Mouse (Mus musculus) urinary bladder, postnatal 10 days (tissue): Measurements from ENCODE around the gene Gm20431.

Experiments
- DNase-seq: peaks from one replicate; pipeline ENCODE4 v3.0.0; 2022; ENCODE audit warnings: low spot score

Gm20431 gene

DNA sequence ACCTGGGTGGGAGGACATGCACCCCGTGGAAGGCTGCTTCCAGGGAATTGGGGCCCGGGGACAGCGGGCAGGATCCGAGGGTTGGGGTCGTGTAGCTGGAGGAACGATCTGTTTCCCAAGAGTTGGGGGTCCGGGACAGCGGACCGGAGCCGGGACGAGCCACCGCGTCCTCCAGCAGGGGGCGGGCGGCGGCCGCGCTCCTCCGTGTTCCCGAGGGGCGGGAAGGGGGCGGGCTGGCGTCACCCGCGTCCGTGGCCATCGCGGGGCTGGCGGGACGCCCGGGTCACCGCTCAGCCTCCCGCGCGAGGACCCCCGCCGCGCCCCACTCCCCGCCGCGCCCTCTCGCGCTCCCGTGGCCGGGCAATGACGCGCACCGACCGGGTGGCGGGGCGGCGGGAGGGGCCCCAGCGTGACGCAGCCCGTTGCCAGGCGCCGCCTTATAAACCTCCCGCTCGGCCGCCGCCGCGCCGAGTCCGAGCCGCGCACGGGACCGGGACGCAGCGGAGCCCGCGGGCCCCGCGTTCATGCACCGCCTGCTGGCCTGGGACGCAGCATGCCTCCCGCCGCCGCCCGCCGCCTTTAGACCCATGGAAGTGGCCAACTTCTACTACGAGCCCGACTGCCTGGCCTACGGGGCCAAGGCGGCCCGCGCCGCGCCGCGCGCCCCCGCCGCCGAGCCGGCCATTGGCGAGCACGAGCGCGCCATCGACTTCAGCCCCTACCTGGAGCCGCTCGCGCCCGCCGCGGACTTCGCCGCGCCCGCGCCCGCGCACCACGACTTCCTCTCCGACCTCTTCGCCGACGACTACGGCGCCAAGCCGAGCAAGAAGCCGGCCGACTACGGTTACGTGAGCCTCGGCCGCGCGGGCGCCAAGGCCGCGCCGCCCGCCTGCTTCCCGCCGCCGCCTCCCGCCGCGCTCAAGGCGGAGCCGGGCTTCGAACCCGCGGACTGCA is 27.5 kb upstream of the Gm20431 start, which contains the start of gene Cebpb:
Cebpb (plus strand) TSS at position 418 of the 954 bp plus-strand sequence.
- DNase-seq = peak; percentile 55

DNA sequence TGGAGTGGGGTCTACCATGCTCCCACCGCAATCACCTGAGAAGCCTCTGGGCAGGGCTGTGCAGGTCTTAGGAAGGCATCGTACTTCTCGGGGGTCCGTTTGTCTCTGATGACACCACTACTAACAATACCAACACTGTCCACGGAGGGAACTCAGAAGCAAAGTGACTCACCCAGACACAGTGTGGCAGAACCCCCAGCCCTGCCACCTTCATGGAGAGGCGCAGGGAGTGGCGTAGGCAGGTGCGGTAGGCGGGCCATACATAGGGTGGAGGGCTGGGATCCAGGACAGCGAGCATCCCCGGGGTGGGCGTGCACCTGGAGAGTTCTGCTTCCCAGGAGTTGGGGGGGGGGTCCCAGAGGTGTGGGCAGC is 26.8 kb upstream of the Gm20431 start:
- no peak for DNase-seq

DNA sequence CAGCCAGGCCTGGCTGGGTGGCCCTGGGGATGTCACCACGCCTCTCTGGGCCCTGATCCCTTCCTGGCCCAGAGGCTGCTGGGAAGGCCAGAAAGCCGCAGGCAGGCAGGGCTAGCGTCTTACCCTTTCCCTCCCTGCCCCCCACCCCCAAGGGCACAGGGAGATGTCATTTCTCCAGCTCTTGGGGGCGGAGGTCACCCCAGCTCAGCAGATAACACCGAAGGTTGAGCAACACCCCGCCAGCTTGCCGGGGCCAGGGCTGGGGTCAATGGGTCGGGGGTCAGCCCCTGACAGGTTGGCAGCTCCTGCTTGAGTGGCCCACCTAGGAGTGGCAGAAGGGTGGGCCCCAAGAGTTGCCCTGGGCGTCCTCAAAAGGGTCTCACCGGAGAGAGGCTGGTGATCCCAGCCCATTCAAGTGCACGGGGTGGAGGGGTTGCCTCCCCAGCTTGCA is 26.4 kb upstream of the Gm20431 start:
- no peak for DNase-seq

DNA sequence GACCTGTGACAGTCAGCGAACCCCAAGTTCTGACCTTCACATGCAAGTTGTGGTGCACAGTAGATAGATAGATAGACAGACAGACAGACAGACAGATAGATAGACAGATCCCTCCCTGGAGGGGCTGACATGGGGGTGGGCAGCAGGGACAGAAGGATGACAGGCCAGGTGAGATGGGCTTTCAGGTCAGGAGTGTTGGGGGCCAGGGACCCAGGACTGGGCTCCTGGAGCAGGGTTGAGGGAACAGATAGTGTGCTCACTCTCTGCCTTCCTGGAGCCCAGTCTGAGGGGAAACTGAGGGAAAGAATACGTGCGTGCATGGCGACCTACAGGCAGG is 25.9 kb upstream of the Gm20431 start:
- no peak for DNase-seq

DNA sequence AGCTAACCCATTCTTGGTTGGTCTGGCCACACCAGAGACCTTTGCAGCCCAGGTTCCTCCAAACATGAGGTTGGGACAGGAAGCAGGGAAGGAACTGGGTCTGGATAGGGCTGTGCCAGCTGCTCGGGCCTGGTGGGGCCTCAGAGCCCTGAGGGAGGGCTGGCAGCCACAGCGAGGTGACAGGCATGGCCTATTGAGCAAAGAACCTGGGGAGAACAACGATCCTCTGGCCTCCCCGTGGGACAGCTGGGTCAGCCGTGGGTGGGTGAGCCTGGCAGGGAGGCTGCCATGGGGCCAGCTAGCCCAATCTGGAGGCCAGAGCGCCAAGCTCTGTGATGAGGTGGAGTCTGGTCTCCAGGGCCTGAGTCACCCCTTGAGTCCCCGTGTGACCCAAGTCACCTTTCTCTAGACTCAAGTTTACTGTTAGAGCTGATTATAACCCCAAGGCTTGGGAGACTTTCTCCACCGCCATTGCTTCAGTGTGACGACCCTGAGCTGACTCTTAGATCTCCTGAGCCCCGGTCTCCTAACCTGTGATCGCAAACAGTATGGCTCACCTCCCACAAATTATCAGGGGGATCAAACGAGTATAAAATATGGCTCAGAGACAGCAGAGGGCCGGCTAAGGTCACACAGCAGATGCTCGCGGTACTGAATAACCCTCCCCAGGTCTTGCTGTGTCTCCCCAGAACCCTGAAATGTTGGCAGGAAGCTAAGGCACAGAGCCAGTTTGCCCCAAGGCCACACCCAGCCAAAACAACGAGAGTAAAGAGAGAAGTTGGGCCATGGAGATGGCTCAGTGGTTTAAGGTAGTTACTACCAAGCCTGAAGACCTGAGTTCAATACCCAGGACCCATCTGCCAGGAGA is 25.3 kb upstream of the Gm20431 start:
- no peak for DNase-seq

DNA sequence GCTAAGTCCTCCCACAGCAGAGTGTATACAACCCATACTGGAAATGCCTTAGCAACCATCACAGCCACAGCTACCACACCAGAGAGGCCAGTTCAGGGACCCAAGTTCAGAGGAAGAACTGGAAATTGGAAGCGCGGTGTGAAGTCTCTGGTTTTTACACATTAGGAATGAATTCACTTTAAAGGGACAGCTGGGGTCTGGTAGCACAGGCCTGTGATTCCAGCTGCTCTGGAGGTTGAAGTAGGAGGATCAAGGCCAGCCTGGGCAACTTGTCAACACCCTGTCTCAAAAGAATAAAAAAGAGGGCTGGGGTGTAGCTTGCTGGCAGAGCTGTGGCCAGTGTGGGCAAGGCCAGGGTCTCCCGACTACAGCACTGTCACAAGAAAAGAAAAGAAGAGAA is 24.6 kb upstream of the Gm20431 start:
- no peak for DNase-seq

DNA sequence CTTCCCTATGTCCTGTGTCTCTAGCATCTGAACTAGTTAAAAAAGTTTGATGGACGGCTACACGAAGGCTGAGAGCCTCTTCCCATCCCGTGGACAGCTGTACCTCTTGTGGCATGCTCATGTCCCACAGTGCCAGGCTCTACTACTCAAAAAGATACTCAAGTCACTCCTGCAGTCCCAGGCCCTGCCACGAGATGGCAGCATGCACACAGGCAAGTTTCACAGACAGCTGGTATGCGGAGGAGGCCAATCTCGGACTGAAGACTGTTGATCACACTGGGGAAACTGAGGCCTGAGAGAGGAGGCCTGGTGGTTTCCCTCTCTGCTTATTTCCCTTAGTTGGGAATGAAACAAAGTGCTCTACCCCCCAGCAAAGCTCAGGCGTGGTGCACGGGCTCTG is 23.8 kb upstream of the Gm20431 start:
- DNase-seq = peak; percentile 85

DNA sequence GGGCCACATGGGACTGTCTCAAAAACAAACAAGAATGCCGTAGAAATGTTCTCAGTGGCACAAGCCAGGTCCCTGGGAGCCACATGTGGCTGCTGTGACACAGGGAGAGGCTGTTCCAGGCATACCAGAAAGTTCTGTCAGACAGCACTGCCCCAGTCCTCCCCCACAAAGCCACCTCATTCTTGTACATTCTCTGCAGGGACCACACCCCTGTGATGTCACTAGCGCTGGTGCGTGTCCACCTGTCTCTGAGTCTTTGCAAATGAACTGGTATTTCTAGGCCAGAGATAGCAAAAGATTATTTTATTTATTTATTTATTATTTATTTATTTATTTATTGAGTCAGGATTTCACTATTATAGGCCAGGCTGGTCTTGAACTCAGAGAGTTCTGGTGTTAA is 22.4 kb upstream of the Gm20431 start:
- DNase-seq = no peak

DNA sequence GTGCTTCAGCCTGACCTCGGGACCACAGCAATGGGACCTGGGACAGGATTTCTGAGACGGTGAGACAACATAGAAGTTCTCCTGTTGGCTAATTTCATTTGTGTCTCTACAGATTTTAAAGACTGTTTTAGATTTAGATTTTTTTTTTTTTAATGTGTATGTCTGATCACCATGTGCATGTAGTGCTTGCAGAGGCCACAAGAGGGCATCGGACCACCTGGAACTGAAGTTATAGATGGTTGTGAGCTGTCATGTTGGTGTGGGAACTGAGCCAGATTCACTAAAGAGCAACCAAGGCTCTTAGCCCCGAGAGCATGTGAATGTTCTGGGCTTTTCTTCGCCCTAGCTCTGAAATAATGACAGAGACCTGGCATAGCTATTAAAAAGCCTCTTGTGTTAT is 19.4 kb upstream of the Gm20431 start:
- no peak for DNase-seq

DNA sequence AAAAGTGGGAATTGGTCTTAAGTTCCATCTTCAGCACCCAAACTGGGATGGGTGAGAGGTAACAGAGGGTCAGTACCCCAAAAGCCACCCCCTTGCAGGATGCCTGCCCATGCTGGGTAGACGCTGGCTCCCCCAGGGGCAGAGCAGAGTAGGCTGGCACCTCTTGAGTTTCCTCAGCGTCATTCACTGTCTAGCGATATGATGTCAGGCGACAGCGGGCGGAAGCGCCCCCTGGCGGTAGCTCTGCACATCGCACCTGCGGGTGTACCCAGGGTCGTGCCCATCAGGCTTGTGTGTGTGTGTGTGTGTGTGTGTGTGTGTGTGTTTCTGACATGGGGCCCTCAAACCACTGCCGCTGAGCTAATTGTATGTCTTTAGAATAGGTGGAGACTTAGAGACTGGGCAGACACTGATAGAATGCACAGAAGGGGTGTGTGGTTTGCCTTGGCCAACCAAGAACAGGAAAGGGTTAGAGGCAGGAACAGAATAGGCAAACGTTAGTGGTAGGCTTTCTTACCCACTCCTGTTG is 18.7 kb upstream of the Gm20431 start:
- no peak for DNase-seq

DNA sequence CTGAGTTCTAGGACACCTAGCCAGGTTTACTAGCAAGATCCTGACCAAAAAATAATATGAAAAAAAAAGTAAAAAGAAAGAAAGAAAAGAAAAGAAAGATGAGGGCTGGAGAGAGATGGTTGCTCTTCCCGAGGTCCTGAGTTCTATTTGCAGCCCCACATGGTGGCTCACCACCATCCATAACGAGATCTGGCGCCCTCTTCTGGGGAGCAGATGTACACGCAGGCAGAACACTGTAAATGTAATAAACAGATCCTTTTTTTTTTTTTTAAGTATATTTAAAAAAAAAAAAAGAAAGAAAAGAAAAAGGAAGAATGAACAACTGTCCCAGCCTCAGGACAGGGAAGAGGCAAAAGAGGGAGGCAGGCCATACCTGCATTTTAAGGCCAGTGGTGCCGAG is 17.3 kb upstream of the Gm20431 start:
- DNase-seq = no peak

DNA sequence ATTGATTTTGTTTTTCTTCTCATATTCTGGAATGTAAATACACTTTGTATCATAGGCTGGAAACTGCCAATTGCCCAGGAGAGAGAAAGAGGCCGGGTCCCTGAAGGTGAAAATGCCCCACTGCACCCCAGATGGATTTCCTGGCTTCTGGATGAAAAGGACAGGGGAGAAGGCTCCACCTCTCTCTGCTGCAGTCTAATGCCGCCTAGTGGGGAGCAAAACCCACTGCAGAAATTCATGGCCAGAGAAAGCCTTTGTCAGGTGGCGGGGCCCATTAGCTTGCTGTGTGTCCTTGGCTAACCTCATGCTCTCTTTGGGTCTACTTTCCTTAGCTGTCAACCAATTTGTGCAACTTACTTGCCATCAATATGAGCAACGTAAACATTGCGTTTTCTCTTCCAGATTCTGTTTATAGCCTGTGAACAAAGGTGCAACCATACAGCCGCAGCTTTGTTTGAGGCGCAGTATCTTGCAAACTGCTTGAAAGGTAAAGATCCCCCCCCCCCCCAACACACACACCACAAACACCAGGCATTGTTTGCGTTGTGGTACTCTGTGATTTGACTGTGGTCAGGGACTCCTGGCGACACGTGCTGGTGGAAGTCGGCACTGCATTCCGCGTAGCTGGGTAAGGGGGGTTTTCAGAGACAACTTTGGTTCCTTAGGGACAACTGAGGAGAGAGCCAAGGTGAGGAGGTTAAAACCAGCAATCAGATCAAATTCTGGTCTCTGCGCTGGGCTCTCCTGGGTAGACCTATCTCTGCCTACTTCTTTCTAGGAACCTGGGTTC is 14.0 kb upstream of the Gm20431 start:
- DNase-seq = no peak

DNA sequence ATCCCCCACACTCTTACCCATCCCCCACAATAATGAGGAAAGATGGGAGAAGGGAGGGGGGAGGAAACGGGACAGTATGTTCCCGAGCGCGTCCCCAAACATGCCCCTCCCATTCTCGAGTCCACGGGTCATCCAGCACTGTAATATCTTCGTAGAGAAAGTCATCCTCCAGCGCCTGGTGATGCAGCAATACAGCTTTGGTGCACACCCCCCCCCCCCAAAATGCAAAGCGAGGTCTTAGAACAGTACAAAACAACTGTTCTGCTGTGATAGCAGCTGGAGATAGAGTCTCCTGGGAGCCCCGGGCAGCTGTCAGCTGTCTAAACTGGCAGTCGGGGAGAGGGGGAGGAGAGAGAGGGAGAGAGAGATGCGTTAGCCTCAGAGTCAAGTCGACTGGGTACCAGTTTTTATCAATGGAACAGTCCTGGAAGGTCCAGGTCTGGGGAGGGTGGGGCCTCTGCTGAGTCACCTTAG is 11.0 kb upstream of the Gm20431 start:
- no peak for DNase-seq

DNA sequence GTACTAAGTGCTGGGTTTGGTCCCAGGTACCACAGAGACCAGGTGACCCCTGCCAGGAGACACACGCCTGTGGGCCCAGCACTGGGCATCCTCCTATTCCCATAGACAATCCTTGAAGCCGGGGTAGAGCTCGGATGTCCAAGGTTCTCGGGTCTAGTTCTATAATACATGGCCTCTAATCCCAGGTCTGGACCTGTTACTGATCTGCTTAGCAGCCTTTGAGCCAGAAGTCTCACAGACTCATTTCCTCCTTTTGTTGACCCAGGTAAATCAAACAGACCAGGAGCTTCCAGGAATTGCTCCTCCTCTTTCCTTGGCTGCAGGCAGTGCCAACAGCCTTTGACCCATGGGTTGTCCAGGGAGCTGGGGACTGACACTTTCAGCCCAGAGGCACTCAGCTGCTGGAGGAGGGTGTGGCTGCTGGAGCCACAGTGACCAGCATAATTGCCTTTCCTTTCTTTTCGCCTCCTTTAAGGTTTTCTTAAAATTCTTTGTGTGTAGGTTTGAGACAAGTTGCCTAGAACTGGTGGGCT is 9.9 kb upstream of the Gm20431 start:
- no peak for DNase-seq

DNA sequence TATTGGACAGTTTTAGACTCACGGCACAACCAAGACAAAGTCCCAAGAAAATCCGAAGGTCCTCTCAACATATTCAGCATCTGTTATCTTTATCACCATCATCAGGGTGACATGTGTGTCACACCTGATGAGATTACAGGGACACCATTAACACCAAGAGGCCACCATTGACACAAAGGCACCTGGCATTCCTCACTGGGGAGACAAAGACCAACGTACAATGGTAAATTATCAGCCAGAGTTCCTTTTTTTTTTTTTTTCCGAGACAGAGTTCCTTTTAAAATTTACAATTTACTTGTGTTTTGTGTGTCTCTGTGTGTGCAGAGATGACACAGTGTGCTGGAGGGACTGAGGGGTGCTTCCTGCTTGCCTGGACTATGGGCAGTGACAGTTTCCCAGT is 8.1 kb upstream of the Gm20431 start:
- DNase-seq = no peak

DNA sequence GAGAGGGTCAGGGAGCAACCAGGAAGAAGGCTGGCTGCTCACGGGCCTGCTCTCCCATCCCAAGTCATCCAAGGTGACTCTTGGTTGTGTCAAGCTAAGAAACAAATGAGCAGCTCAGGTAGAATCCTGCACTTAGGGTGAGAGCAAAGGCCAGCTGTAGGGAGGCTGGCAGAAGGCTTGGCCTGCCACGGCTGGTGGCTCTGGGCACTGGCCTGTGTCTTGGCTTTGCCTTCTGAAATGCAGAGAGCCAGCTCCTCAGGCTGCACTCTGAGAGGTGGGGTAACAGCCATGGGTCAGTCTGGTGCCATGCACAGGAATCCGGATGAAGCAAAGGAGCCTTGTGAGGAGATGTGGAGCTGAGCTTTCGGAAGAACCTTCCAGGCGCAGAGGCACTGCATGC is 7.1 kb upstream of the Gm20431 start:
- DNase-seq = no peak

DNA sequence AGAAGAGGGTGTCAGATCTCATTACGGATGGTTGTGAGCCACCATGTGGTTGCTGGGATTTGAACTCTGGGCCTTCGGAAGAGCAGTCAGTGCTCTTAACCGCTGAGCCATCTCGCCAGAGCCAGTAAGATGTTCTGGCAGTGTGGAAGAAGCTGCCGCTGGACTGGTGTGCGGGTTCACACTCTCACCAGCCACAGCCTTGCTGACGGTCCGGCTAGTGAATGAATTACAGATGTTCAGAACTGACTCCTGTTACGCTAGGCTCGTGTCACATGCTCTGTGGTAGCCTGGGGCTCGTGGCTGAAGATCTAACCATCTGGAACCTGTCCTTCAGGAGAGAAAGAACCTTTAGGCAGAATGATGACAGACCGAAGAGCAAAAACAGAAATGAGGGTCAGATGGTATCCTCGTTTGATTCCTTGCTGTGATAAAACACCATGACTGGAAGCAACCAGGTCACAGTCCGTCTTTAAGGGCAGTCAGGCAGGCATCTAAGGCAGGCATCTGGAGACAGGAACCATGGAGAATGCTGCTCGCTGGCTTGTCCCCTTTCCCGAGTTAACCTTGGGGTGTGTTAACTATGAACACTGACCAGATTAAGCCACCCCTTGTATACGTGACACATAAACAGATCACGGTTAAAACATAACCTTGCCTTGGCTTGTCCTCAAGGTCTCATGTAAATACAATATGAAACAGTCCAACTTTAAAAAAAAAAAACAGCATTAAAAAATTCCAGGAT is 4.8 kb upstream of the Gm20431 start:
- no peak for DNase-seq

DNA sequence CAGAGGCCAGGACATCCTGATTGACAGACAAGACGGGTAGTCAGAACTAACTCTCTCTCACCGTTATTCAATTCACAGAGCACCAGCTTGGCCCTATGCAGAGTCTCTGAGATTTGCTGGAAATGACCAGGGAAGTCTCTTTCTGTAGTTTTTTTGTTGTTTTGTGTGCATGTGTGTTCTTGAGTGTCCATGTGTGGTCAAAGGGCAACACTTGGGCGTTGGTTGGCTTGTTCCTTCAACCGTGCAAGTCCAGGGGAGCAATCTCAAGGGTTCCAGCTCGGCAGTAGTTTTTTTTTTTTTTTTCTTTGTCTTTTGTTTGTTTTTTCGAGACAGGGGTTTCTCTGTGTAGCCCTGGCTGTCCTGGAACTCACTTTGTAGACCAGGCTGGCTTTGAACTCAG is 1.4 kb upstream of the Gm20431 start:
- no peak for DNase-seq

DNA sequence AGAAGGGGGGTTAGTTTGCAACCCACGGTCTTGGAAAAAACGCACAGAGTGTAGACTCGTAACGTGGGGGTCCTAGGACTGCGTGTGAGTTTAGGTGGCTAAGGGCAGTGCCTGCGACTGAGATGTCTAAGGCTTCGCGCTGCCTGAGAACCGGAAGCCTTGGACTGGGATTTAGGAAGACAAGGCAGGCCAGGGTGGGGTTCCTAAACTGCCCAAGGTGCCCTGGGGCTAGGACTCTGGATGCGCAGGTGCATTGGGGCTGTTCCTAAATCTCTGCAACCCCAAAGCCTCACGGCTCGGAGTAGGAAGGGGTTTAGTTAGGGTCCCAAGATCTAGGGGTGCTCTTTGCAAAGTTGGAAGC is 705 bp downstream of the Gm20431 start:
- DNase-seq = no peak

DNA sequence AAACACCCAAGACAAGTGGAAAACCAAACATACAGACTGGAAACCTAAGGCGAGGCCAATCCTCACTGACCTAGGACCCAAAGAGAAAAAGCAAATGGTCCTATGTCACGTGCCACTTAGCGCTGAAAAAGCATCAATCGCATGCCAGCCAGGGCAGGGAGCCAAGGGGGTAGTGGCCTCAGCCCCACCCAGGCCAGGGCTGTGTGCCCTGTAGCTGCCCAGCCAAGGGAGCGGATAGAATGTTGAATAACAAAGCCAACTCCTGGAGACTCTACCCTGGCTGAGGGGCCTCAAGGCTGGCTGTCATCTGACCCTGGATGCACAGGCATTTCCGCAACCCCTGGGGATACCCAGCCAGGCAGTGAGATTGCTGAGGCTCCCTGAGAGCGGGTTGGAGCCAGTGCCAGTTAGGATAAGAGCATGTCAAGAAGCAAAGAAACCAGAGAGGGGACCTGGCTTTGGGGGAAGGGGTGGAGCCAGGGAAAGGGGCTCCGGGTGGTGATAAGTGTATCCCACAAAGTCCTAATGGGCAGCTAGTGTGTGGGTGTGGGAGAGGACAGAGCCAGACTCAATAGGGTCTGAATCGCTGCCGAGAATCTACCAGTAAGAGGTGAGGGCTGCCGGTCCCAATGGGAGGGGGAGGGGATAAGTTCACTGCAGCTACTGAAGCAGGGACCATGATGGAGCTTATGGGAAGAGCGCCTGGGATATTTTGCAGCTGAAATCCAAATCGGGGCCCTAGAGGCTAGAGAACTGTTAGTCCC is 1.3 kb downstream of the Gm20431 start:
- DNase-seq = no peak
